Mouse (Mus musculus): Measurements from ENCODE around the gene Pask.

- no peak for TF ChIP-seq CTCF (IDR thresholded peaks at IDR 0.05; ENCODE audit: extremely low read depth, insufficient read length, insufficient replicate concordance, low read depth, low read length)
- no peak for TF ChIP-seq POLR2A (IDR thresholded peaks at IDR 0.05; ENCODE audit: low read depth, low read length)
These were observed 42.7 kb downstream of the Pask start for GRCm38 (mm10) chr1:93300578-93300977.

Measured in small intestine, adult 2 months (tissue).